Mouse (Mus musculus): ENCODE data around the gene Trib3. TPM values are rescaled to one million over a fixed set of nuclear protein-coding genes. Genes with fewer than 3 reads are reported as not detected.

Gene Trib3
- total RNA-seq (2021) (1 to 10 TPM; 2.4 to 3.6 TPM), polyA plus RNA-seq (2012; rRNA removed) (2.3 and 3.3 TPM in 2 replicates)
- long read RNA-seq, partial matches to known transcripts, result 0 of 3 reads
- long read RNA-seq, other reads (novel, unspliced or antisense), result 1 of 3 reads

DNA sequence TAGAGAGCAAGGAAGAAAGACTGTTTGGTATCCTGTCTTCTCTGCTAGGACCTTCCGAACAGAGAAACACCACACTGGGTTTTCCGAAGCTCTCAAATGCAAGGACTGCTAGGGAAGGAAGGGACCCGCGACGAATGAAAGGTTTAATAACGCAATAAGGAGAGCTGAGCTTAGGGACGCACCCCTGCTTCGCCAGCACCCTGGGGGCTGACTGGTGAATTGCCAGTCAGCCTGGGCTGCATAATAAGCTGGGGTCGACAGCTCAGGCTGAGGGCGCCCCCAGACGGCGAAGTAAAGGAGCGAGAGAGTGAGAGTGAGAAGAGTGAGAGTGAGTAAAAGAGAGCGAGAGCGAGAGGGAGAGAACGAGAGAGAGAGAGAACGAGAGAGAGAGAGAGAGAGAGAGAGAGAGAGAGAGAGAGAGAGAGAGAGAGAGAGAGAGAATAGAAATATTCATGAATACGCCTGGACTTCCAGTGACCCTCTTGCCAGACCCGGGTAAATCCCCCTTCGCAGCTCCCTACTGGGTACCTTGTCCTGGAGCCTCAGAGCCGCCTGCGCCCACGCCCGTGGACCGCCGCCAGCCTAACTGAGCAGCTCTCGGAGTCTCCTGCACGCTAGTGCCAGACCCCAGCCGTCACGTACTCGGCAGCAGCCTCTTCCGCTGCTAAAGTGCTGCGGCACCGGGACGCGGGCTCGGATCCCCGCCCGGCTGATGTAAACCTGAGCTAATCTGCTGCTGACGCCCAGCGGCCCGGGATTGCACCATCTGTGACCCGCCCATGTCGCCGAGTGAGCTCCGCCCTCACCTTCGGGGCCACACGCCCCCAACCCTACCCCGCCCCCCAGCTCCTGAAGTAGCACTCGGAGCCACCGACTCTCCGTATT lies at the start of gene Trib3:
TSS of gene Trib3 (minus strand) at position 704 of the 885 bp plus-strand sequence.
- TF ChIP-seq CTCF (IDR thresholded peaks at IDR 0.05) (peak; percentile 75), POLR2A (IDR thresholded peaks at IDR 0.05; ENCODE audit: insufficient read depth, low read depth, low read length) (peak; percentile 55), EP300 (IDR thresholded peaks at IDR 0.05; ENCODE audit: insufficient read depth, low read depth, low read length) (no peak)
- 1% methylated on average over 52 of the region's 52 CpGs for WGBS
- Histone ChIP-seq H3K79me2 (replicated peaks; ENCODE audit: control insufficient read depth, insufficient read depth, low read length) (no peaks in the 10 kb centered on the region), H3K27ac (peak within 1 kb of the TSS; percentile 90), H3K9ac (ENCODE audit: low read depth, low read length) (peak within 1 kb of the TSS; percentile 91), H3K4me1 (ENCODE audit: control insufficient read depth, insufficient read depth, low read length) (peaks cover 2% of the 10 kb centered on the region; the same call in 1 of the 2 replicates), H3K36me3 (ENCODE audit: control insufficient read depth, insufficient read depth, low read length) (no peaks in the 10 kb centered on the region), H3K27me3 (ENCODE audit: control insufficient read depth, insufficient read depth, low read length) (no peaks in the 10 kb centered on the region), H3K4me3 (peak within 1 kb of the TSS; percentile 80)
- peak; percentile 85 to 88 for DNase-seq
- intact Hi-C loops (cut with DNase I), result loop anchor here (1.0 kb wide), 1 partner anchor 17 kb away; no protein-coding TSS in a partner anchor

GRCm38 (mm10) chr2:152393225-152394017 lies 49.6 kb upstream of the Trib3 start:
- no peaks in the 10 kb centered on the region for H3K27me3 ChIP-seq (ENCODE audit: control insufficient read depth, insufficient read depth, low read length)
- H3K79me2 ChIP-seq (replicated peaks; ENCODE audit: control insufficient read depth, insufficient read depth, low read length), result no peaks in the 10 kb centered on the region
- DNase-seq, result no peak
- WGBS, result 57% methylated on average over 9 of the region's 9 CpGs
- H3K4me1 ChIP-seq (ENCODE audit: control insufficient read depth, insufficient read depth, low read length), result peaks cover 3% of the 10 kb centered on the region; the same call in 1 of the 2 replicates
- no peak for TF ChIP-seq CTCF (IDR thresholded peaks at IDR 0.05)
- no peak for TF ChIP-seq EP300 (IDR thresholded peaks at IDR 0.05; ENCODE audit: insufficient read depth, low read depth, low read length)
- TF ChIP-seq POLR2A (IDR thresholded peaks at IDR 0.05; ENCODE audit: insufficient read depth, low read depth, low read length), result no peak
- no peaks in the 10 kb centered on the region for H3K36me3 ChIP-seq (ENCODE audit: control insufficient read depth, insufficient read depth, low read length)
- no peak overlapping the region for H3K9ac ChIP-seq (ENCODE audit: low read depth, low read length)
- H3K27ac ChIP-seq, result no peak overlapping the region
- intact Hi-C loops (cut with DNase I), result loop anchor here (1.0 kb wide), 1 partner anchor 44 kb away; no protein-coding TSS in a partner anchor
- H3K4me3 ChIP-seq, result no peak overlapping the region

DNA sequence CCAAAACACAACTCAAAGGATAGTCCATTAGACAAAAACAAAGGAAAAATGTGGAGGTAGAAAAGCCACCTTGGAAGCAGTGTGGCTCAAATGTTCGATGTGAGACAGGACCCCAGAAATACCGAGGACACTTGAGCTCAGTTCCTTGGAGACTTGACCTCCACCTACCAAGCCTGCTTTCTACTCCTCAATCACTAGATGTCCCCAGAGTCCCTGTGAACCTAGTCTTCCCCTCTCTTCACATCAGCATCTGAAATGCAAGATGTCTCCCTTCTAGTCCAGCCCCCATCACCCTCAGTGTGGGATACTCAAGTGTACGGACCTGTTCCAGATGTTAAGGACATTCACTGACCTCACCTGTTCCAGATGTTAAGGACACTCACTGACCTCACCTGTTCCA lies 49.0 kb upstream of the Trib3 start:
- H3K9ac ChIP-seq (ENCODE audit: low read depth, low read length), result no peak overlapping the region
- peak in 1 of 2 experiments; percentile 43 for DNase-seq
- 14% methylated on average over 3 of the region's 3 CpGs for WGBS
- H3K27me3 ChIP-seq (ENCODE audit: control insufficient read depth, insufficient read depth, low read length), result no peaks in the 10 kb centered on the region
- H3K79me2 ChIP-seq (replicated peaks; ENCODE audit: control insufficient read depth, insufficient read depth, low read length), result no peaks in the 10 kb centered on the region
- TF ChIP-seq POLR2A (IDR thresholded peaks at IDR 0.05; ENCODE audit: insufficient read depth, low read depth, low read length) (no peak), EP300 (IDR thresholded peaks at IDR 0.05; ENCODE audit: insufficient read depth, low read depth, low read length) (peak; percentile 90), CTCF (IDR thresholded peaks at IDR 0.05) (peak; percentile 91)
- no peak overlapping the region for H3K27ac ChIP-seq
- H3K4me3 ChIP-seq, result no peak overlapping the region
- intact Hi-C loops (cut with DNase I), result loop anchor here (1.0 kb wide), 1 partner anchor 45 kb away; no protein-coding TSS in a partner anchor
- no peaks in the 10 kb centered on the region for H3K36me3 ChIP-seq (ENCODE audit: control insufficient read depth, insufficient read depth, low read length)
- H3K4me1 ChIP-seq (ENCODE audit: control insufficient read depth, insufficient read depth, low read length), result peaks cover 3% of the 10 kb centered on the region; the same call in 1 of the 2 replicates

DNA sequence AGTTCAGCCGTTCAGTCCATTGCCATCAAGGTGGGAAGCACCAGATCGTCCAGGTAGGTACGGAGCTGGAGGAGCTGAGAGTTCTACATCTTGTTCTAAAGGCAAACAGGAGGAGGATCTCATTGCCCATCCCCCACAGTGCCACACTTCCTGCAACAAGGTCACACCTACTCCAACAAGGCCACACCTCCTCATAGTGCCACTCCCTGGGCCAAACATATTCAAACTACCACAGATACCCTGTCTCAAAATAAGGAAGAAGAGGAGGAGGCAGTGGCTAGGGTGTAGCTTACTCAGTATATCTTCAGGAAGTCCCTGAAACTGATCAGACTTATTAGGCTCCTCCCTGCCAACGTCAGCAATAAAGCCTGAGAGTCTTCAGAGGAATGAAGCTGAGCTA lies 40.4 kb upstream of the Trib3 start:
- no peak overlapping the region for H3K4me3 ChIP-seq
- no peaks in the 10 kb centered on the region; the same call in 1 of the 2 replicates for H3K4me1 ChIP-seq (ENCODE audit: control insufficient read depth, insufficient read depth, low read length)
- no peaks in the 10 kb centered on the region for H3K36me3 ChIP-seq (ENCODE audit: control insufficient read depth, insufficient read depth, low read length)
- H3K9ac ChIP-seq (ENCODE audit: low read depth, low read length), result no peak overlapping the region
- WGBS, result 87% methylated on average over 4 of the region's 4 CpGs
- intact Hi-C loops (cut with DNase I), result no loop called here
- DNase-seq, result no peak
- no peaks in the 10 kb centered on the region for H3K79me2 ChIP-seq (replicated peaks; ENCODE audit: control insufficient read depth, insufficient read depth, low read length)
- no peak for TF ChIP-seq POLR2A (IDR thresholded peaks at IDR 0.05; ENCODE audit: insufficient read depth, low read depth, low read length)
- TF ChIP-seq CTCF (IDR thresholded peaks at IDR 0.05), result no peak
- TF ChIP-seq EP300 (IDR thresholded peaks at IDR 0.05; ENCODE audit: insufficient read depth, low read depth, low read length), result no peak
- no peak overlapping the region for H3K27ac ChIP-seq
- no peaks in the 10 kb centered on the region for H3K27me3 ChIP-seq (ENCODE audit: control insufficient read depth, insufficient read depth, low read length)

- Histone ChIP-seq H3K4me1 (ENCODE audit: control insufficient read depth, insufficient read depth, low read length) (no peaks in the 10 kb centered on the region; the same call in 1 of the 2 replicates), H3K9ac (ENCODE audit: low read depth, low read length) (no peak within 1 kb of the TSS), H3K27ac (no peak within 1 kb of the TSS), H3K4me3 (no peak within 1 kb of the TSS), H3K79me2 (replicated peaks; ENCODE audit: control insufficient read depth, insufficient read depth, low read length) (no peaks in the 10 kb centered on the region), H3K27me3 (ENCODE audit: control insufficient read depth, insufficient read depth, low read length) (peaks cover 4% of the 10 kb centered on the region; the same call in 1 of the 2 replicates), H3K36me3 (ENCODE audit: control insufficient read depth, insufficient read depth, low read length) (no peaks in the 10 kb centered on the region)
- 12% methylated on average over 16 of the region's 16 CpGs for WGBS
- TF ChIP-seq EP300 (IDR thresholded peaks at IDR 0.05; ENCODE audit: insufficient read depth, low read depth, low read length) (no peak), CTCF (IDR thresholded peaks at IDR 0.05) (no peak)
- DNase-seq, result no peak
- intact Hi-C loops (cut with DNase I), result no loop called here
Observed at GRCm38 (mm10) chr2:152376345-152376741, 32.5 kb upstream of the Trib3 start, which contains the start of gene Nrsn2. TSS of gene Nrsn2 (minus strand) at chr2:152376638.

Data from heart, adult 2 months (tissue).